Mouse (Mus musculus) lung, adult 18-20 months (tissue): ENCODE measurements around the gene Fto.

Experiments
- DNase-seq, 2 experiments: peaks; one replicate each; pipeline ENCODE4 v3.0.0; 2022; ENCODE audit warnings: mixed read lengths in 2 of 2

The Fto gene

GRCm38 (mm10) chr8:91622757-91623156 lies 309.4 kb downstream of the Fto start:
- no peak for DNase-seq

- DNase-seq = no peak
These were observed 312.6 kb downstream of the Fto start for GRCm38 (mm10) chr8:91625686-91626558.

- DNase-seq = peak; percentile 4 to 8
These were observed 316.3 kb downstream of the Fto start for GRCm38 (mm10) chr8:91629594-91629993.

GRCm38 (mm10) chr8:91630320-91631033 lies 317.2 kb downstream of the Fto start:
- peak in 1 of 2 experiments; percentile 25 for DNase-seq

GRCm38 (mm10) chr8:91632411-91632810 lies 319.1 kb downstream of the Fto start:
- no peak for DNase-seq

- no peak for DNase-seq
These were observed 322.1 kb downstream of the Fto start for GRCm38 (mm10) chr8:91635406-91635805.

- DNase-seq = no peak
These were observed 323.6 kb downstream of the Fto start for GRCm38 (mm10) chr8:91636887-91637286.

GRCm38 (mm10) chr8:91637684-91638083 lies 324.4 kb downstream of the Fto start:
- DNase-seq = no peak

GRCm38 (mm10) chr8:91638256-91638655 lies 324.9 kb downstream of the Fto start:
- DNase-seq = no peak

- no peak for DNase-seq
These were observed 327.1 kb downstream of the Fto start for GRCm38 (mm10) chr8:91640471-91640870.

- DNase-seq = no peak
These were observed 332.2 kb downstream of the Fto start for GRCm38 (mm10) chr8:91645484-91645883.

- DNase-seq = no peak
These were observed 334.6 kb downstream of the Fto start for GRCm38 (mm10) chr8:91647959-91648358.

- DNase-seq = no peak
These were observed 335.5 kb downstream of the Fto start for GRCm38 (mm10) chr8:91648776-91649175.

- no peak for DNase-seq
These were observed 340.2 kb downstream of the Fto start for GRCm38 (mm10) chr8:91653561-91653960.

GRCm38 (mm10) chr8:91657381-91657780 lies 344.1 kb downstream of the Fto start:
- DNase-seq = no peak

- no peak for DNase-seq
These were observed 347.6 kb downstream of the Fto start for GRCm38 (mm10) chr8:91660879-91661278.

GRCm38 (mm10) chr8:91669461-91670071 lies 356.2 kb downstream of the Fto start:
- DNase-seq = no peak

GRCm38 (mm10) chr8:91676928-91677327 lies 363.6 kb downstream of the Fto start:
- no peak for DNase-seq

GRCm38 (mm10) chr8:91679451-91679850 lies 366.1 kb downstream of the Fto start:
- DNase-seq = no peak

GRCm38 (mm10) chr8:91680125-91680524 lies 366.8 kb downstream of the Fto start:
- no peak for DNase-seq

GRCm38 (mm10) chr8:91684596-91685317 lies 371.4 kb downstream of the Fto start:
- DNase-seq = no peak

- DNase-seq = no peak
These were observed 372.1 kb downstream of the Fto start for GRCm38 (mm10) chr8:91685408-91685807.
